Mouse (Mus musculus): Measurements from ENCODE around the gene Gm20854. TPM values are rescaled to one million over a fixed set of nuclear protein-coding genes. Genes with fewer than 3 reads are reported as not detected.
"Not testable (repeated sequence)": the region's sequence is repeated elsewhere in the genome, so short reads cannot be mapped to it uniquely, and the experiment has no call there.

The Gm20854 gene
- not detected in 2 replicates for polyA plus RNA-seq (2014; fragmentation: Nextera tagmentation; extraction: Ambion mirVana)

DNA sequence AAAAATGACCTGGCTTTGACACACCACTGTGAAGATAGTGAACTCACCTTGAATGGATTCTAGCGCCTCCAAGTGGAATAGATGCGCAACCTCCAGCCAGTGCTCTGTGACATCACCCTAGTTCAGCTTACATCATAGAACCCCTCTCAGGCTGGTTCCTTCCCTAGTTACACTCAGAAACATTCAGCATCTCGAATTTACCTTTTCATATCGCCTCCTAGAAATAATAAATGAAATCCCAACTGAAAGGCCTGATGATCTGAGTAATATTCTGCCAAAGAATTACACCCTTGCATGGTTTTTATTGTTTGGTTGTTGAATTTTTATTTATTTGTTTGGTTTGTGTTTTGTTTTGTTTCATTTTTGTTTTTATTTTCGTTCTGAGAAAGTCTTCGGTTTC is at the start of gene Gm20854:
Gene Gm20854 (minus strand): TSS at position 101 of the 400 bp plus-strand sequence.
- ATAC-seq; H3K27me3 ChIP-seq (replicated peaks; ENCODE audit: control insufficient read depth, insufficient read depth, low read length); DNase-seq (ENCODE audit: low spot score); H3K4me2 ChIP-seq (ENCODE audit: low read length); H3K36me3 ChIP-seq (ENCODE audit: control insufficient read depth, insufficient read depth, low read length); H3K9ac ChIP-seq (ENCODE audit: low read length); H3K4me1 ChIP-seq (ENCODE audit: control insufficient read depth, insufficient read depth, low read length); H3K9me3 ChIP-seq (replicated peaks; ENCODE audit: control insufficient read depth, low read length); H3K27ac ChIP-seq (ENCODE audit: low read depth, low read length); H3K4me3 ChIP-seq (ENCODE audit: low read depth, low read length): not testable (repeated sequence)
- WGBS: no CpG with 5 or more reads among the region's 6 CpGs

Measured in forebrain, embryonic 14.5 days (tissue).